Mouse (Mus musculus) CD8-positive naive resting alpha-beta T cell, adult 2 months (primary cell): Measurements from ENCODE around the gene Bglap2.
A peak's percentile ranks its signal among the peaks of the same experiment; 100 is the strongest.

Experiments used
- DNase-seq, 2 experiments: peaks; one replicate each; pipeline ENCODE4 v3.0.0; 2022; ENCODE audit warnings: low read depth in 2 of 2, low spot score in 2 of 2

Gene Bglap2

DNA sequence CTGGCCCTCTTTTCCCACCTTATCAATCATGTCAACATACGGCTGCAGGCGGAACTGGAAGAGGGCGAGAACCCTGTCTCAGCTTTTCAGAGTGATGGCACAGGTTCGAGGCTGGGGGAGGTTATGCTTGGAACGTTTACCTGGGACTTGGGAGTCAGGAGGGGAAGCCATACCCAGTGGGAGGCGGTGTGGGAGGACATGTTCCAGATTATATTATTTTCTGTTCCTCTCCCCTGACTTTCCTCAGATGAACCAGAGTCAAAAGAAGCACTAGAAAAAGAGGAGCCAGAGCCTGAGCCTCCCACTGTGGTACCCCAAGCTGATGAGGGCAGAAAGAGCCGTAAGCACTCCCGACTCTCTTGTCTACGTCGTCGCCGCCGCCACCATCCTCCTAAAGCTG lies 27.8 kb downstream of the Bglap2 start:
- DNase-seq: no peak

DNA sequence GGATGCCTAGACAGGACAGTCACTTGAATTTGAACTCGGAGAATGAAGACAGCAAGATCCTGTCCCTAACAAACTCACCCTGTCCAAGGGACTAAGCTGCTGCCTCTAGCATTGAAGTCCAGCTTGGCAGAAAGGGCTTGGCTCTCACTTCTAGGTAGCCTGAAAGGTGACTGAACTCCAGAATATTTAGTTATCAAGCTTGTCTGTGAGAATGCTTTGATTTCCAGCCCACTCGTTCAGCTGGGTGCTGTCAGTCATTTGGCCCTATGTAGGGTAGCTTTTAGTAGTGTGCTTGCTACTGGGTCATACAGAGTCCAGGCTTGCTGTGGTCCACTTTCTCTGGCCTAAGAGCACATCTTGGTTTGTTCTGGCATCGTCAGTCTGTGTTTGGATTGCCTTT lies 39.5 kb downstream of the Bglap2 start:
- DNase-seq: no peak

DNA sequence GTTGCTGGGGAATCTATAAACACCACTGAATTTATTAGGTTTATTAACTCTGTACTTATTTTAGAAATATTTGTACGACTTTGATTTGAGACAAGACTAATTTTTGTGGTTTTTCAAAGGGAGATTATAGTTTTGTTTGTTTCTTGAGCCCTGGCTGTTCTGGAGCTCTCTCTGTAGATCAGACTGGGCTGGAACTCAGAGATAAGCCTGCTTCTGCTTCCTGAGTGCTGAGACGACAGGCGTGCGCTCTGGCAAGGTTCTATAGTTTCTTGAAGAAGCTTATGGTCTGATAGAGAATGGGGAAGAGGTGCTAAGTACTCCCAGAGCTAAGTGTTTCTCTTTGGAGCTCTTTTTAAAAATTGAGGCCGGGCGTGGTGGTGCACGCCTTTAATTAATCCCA lies 40.2 kb downstream of the Bglap2 start:
- no peak for DNase-seq

DNA sequence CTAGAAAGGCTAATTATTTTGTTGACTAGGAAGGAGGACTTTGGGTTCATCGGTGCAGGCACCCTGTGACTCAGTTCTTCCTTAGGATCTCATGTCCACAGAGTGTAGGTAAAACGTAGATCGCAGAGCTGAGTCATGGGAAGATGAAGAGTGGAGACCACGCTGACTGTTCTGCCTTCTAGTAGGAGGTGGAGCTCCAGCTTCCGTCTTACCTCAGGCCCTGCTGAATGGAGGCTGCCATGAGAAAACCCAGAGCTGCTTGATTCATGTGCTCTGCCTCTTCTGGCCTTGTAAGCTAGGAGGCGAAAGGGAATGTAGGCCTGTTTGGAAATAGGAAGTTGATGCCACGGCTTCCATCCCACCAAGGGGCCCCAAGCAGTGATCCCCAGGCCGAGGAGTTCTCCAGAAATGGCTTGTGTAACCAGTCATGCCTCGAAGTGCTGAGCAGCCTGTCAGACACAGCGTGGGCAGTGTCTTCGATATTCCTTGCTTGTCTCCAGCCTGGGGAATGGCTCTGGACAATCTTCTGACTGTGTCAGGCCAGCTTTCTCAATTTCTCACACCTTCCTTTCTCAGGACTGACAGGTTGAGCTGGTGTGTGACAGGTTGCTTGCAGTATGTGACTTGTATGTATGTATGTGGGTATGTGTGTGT lies 41.0 kb downstream of the Bglap2 start:
- DNase-seq: no peak

DNA sequence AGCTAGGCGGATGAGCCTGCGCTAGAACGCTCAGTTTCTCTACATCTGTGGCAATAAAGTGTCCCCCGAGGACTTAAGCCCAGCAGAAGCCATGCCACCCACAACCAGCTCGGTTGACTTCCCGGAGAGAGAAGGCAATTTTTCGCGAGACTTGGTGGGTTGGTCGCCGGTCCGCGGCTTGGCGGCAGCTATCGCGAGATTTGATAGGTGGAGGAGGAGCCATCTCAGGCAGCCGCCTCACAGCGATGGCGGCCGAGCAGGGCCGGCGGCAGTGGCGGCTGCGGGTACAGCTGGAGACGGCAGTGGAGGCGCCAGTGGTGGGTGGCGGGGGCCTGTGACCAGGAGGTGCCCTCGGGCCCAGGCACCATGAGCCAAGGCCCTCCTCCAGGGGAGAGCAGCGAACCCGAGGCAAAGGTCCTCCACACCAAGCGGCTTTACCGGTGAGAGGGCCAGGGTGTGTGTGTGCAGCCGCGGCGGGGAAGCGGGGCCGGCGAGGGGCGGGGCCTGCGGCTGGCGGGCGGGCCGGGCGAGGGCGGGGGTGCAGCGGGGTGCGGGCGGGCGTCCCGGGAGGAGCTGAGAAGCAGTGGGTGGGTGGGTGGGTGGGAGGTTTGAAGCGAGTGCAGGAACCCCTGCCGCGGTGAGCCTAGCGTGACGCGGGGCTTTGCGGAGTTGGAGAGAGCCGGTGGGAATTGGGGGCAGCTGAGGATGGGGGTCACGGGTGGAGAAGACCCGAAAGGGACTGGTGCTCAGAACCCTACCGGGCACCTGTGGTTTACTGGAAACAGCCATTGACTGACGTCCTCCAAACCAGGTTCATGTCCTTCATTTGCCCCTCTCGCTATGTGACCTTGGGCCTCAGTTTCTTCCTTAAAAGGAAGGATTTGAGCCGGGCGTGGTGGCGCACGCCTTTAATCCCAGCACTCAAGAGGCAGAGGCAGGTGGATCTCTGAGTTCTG lies 42.2 kb downstream of the Bglap2 start, which contains the start of the genes Tmem79 and Smg5:
Gene Tmem79 (minus strand): TSS at position 91 of the 956 bp plus-strand sequence.
Gene Smg5 (plus strand): TSS at position 203 of the 956 bp plus-strand sequence.
- DNase-seq: peak; percentile 96 to 97

DNA sequence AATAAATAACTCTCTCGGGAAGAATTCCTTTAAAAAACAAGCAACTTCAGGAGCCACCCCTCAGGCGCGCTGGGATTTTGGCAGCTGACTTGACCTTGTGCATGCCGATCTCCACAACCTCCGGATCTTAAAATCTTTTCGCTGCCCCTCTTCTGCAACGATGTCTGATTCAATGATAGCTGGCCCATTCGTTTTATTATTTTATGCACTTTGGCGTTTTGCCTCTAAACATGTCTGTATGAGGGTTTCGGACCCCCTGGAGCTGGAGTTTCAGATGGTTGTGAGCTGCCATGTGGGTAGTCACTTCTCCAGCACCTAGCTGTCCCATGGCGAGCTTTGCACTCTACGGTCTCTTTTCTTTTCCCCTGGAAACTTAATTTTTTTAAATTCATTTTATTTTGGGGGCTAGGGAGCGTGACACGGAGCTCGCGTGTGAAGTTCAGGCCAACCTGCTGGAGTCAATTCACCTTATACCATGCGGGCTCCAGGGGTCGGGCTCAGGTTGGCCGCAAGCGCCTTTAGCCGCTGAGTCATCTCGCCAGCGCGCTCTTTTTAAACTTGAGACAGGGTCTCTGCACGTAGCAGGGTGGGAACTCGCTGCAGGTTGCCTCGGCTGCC lies 43.0 kb downstream of the Bglap2 start:
- no peak for DNase-seq

DNA sequence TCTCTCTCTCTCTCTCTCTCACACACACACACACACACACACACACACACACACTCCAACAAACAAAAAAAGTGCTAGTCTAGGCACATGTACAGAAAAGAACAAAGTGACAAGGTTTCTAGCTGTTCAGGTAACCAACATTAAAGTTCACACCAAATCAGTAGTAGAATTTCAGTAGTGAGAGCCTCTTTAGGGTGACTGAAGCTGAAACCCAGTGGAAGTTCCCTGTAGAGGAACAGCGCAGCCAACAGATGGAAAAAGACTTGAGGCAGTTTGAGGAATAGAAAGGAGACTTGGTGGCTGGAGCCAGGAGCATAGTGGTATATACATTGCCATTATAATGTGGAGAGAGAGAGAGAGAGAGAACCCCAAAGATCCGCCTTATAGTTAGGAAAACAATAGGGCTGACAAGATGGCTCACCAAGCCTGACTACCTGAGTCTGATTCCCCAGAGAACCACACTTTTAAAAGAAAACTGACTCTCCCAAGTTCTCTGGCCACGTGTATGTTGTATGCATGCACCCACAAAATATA lies 43.5 kb downstream of the Bglap2 start:
- no peak for DNase-seq

DNA sequence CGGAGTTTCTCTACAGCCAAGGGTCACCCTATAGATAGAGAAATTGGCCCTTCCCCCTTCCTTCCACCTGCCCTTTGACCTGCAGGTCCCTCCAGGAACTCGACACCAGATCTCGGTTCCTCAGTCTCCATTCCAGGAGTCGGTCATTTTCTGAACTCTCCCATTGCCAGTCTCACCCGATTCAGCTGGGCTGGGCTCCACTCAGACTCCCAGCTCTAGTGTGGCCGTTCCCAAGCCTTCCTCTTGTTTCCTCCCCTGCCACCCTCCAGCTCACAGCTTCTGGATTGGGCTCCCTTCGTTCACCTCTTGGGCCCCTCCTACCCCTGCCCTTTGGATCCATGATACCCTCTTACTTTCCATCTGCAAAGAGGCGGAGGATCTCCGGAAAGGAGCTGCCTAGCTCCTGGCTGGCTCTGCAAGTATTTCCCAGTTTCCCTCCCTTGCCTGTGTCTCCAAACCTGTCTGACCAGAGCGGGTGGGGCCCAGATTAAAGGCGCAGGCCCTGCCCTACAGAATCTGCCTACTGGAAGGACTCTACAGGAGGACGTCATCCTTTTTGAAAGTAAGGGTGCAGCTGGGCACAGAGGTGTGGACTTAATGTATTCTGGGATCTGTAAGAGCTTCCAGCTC lies 44.4 kb downstream of the Bglap2 start:
- DNase-seq: no peak

DNA sequence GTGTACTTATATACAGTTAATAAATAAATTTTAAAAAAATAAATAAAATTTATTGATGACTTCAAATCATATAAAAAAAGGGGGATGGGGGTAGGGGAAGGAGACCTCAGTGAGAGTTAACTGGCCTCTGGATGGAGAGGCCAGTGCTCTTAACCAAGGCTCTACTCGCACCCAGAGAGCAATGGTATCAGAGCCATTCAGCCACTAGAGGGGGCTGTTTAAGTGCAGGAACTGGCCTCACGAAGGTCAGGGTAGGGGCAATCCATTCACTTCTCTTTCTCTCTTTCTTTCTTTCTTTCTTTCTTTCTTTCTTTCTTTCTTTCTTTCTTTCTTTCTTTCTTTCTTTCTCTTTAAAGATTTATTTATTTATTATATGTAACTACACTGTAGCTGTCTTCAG lies 47.2 kb downstream of the Bglap2 start:
- peak; percentile 38 to 61 for DNase-seq

DNA sequence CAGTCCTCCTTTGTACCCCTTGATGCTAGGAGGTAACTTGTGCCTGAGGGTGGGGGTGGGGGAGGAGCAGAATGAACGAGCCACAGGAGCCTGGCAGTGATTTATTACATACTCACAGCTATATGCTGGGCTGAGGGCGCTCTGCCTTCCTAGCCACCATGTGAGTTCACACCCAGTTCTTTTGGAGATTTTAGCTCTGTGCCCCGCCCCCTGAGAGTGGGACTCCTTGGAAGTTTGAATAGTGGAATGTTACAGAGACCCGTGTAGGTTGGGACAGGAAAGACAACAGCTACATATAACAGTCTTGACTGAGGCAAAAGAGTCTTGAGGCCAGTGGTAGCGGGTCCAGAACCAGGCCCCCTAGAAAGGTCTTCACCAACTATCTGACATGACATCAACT lies 49.5 kb downstream of the Bglap2 start:
- DNase-seq: no peak
